Mouse (Mus musculus) yolk sac, embryonic 10.5 days (tissue): ENCODE data around the gene Coch.
"Not testable (repeated sequence)": the region's sequence is repeated elsewhere in the genome, so short reads cannot be mapped to it uniquely, and the experiment has no call there.

Source experiments
- DNase-seq: peaks from one replicate; pipeline ENCODE4 v3.0.0-alpha.2; 2017; ENCODE audit warnings: low spot score

Coch gene

DNA sequence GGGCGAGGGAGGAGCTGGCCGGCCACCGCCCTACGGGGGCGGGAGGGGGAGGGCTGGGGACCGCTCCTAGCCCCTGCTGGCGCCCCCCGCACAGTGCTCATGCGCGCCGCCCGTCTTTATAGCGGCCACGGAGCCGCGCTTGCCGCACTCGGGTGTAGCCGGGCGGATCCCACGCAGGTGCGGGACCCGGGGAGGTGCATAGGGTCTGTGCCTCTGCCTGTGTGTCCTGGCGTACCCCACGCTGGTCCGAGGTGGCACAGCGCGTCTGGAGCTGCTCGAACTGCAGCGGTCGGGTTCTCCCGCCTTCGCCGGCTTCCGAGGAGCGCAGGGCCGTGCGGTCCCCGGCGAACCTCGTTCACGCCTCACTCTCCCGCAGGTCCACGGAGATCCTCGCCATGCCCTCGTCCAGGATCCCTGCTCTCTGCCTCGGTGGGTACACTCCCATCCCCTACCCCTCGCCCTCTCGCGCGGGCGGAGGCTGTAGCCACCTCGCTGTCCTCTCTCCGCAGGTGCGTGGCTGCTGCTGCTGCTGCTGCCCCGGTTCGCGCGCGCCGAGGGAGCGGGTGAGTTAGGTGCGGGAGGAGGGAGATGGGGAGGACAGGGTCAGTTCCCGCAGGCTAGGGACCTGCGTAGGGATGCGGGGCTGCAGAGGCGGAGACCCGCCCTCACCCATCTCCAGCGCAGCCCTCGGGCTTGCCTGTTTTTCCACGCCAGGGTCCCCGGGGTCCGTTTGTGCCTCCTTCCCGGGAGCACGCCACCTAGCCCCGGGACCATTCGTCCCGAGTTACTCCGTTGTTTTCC lies at the start of gene Coch:
Gene Coch, plus strand, starts transcription at position 113 of the 801 bp plus-strand sequence.
- DNase-seq, result peak; percentile 26

GRCm38 (mm10) chr12:51543402-51543960 lies 49.7 kb upstream of the Coch start:
- DNase-seq, result no peak

GRCm38 (mm10) chr12:51555041-51555440 lies 38.1 kb upstream of the Coch start:
- no peak for DNase-seq

DNA sequence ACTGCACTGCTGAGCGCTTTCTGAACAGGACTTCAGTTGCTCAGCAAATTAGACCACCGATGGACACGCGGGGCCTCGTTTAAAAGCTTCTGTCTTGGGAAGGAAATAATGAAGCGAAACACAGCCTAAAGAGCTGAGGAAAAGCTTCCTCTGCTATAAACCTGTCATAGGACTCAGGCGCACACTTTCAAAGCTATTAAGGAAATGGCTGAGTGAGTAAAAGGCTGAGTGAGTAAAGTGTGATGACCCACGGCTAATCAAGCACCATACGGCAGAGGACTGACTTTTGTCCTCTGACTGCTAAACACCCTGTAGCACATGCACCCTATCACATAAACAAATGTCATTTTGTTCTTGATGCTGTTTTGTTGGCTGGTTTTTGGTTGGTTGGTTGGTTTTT lies 31.7 kb upstream of the Coch start:
- DNase-seq, result no peak

GRCm38 (mm10) chr12:51567225-51567624 lies 25.9 kb upstream of the Coch start:
- peak; percentile 9 for DNase-seq

DNA sequence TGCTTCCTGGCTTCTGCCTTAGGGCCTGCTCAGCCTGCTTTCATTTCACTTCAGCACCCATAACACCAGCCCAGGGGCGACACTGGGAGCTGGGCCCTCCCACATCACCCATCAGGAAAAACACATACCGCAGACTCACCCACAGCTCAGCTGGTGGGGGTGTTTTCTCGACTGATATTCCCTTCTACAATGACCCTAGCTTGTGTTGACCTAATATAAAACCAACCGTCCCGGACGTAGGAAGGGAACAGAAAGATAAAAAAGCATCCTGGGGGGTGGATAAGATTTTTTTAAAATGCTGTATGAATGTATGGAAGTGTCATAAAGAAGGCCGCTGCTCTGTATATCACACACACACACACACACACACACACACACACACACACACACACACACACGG lies 23.7 kb upstream of the Coch start:
- DNase-seq, result no peak

DNA sequence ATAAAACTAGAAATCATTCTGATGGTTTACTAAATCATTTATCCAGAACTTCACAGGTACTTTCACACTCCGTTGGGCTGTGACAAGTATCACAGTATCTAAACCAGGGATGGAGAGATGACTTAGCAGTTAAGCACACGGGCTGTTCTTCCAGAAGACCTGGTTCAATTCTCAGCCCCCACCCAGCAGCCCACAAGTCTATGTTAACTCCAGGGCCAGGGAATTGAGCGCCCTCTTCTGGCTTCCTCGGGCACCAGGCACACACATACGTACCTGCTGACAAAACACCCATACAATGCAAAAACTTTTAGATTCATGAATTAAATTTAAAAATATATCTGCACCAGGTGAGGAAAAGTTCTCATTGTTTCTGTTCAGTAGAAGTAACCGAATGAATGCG lies 23.2 kb upstream of the Coch start:
- DNase-seq, result no peak

DNA sequence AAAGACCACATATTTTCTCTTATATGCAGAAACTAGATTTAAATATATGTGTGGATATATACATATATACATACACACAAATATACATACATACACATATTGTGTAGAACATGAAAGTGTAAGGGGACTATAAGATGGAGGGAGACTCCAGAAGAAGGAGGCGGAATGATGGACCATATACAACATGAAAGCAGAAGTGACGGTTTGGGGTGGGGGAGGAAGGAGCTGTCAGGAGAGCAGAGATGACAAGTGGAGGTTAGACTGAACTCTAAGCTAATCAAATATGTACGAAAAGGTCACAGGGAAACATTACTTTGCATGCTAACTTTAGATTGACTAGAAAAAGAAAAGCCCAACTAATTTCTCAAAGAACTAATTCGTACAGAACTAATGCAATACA lies 20.5 kb upstream of the Coch start:
- no peak for DNase-seq

DNA sequence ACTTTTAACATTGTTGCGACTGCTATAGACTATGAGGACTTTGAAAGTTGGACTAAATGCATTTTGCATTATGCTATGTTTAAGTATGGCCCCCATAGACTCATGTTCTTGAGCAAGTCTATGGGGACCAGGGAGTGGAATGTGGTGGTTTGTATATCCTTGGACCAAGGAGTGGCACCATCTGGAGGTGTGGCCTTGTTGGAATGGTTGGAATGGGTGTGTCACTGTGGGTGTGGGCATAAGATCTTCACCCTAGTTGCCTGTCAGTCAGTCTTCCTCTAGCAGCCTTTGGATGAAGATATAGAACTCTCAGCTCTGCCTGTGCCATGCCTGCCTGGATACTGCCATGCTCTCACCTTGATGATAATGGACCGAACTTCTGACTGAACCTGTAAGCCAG lies 15.3 kb upstream of the Coch start:
- not testable (repeated sequence) for DNase-seq

GRCm38 (mm10) chr12:51589263-51589662 lies 3.9 kb upstream of the Coch start:
- no peak for DNase-seq

- no peak for DNase-seq
Observed at GRCm38 (mm10) chr12:51591921-51592320, 1.2 kb upstream of the Coch start.

DNA sequence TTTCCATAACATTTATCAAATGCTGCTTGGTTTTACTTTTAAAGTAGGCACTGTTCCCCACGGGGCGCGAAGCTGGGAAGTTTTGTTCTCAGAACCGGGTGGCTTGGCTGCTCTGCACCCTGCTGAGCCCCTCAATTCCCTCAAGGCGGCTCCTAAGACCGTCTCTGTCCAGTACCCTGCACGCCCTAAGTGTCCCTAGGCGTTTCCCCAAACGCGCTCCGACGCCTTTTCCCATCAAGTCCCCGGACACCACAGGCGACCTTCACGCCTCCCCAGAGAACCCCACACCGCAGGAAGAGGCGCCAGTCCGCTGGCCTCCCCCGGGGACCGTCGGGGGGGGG lies 283 bp upstream of the Coch start:
- no peak for DNase-seq

- peak; percentile 5 for DNase-seq
Observed at GRCm38 (mm10) chr12:51594030-51594470, 909 bp downstream of the Coch start.

- DNase-seq, result no peak
Observed at GRCm38 (mm10) chr12:51603306-51603705, 10.2 kb downstream of the Coch start.

GRCm38 (mm10) chr12:51606138-51606537 lies 13.0 kb downstream of the Coch start:
- no peak for DNase-seq

DNA sequence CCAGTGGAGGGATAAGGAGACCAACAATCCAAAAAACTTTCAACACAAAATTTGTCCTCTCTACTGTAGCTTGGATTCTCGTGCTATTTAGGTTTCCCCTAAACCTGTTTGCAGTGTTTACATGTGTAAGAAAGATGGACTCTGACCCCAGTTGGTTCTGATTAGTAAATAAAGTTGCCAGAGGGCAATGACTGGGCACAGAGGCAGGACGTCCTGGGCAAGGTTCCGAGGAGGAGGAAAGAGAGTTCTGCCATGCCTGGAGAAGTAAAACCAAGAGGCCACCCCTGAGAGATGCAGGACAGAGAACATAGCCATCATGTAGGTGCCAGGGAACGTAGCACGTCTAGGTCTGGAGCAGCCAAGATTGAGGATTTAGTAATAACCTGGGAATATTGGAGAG lies 19.2 kb downstream of the Coch start:
- no peak for DNase-seq

DNA sequence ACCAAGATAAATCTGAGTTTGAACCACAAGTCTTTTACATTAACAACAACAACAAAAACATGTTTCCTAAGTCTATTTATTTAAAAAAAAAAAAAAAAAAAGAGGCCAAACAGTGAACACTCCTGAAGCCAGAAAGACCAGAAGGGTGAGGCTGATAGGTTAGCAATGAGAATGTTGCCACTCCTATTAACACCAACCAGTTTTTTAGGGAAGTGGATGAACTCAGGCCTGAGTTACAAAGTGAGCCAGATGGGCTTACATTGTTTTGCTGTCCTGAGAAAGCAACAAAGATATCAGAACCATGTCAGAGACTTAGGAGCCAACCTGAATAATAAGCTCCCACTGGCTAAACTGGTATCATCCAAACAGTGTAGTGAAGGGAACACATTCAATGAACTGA lies 27.4 kb downstream of the Coch start:
- DNase-seq, result no peak

- no peak for DNase-seq
Observed at GRCm38 (mm10) chr12:51621161-51621560, 28.0 kb downstream of the Coch start.

GRCm38 (mm10) chr12:51622670-51623365 lies 29.7 kb downstream of the Coch start:
- no peak for DNase-seq

- DNase-seq, result no peak
Observed at GRCm38 (mm10) chr12:51623366-51623694, 30.2 kb downstream of the Coch start.

- DNase-seq, result peak; percentile 24
Observed at GRCm38 (mm10) chr12:51633481-51633880, 40.3 kb downstream of the Coch start.

- no peak for DNase-seq
Observed at GRCm38 (mm10) chr12:51636260-51636659, 43.1 kb downstream of the Coch start.

DNA sequence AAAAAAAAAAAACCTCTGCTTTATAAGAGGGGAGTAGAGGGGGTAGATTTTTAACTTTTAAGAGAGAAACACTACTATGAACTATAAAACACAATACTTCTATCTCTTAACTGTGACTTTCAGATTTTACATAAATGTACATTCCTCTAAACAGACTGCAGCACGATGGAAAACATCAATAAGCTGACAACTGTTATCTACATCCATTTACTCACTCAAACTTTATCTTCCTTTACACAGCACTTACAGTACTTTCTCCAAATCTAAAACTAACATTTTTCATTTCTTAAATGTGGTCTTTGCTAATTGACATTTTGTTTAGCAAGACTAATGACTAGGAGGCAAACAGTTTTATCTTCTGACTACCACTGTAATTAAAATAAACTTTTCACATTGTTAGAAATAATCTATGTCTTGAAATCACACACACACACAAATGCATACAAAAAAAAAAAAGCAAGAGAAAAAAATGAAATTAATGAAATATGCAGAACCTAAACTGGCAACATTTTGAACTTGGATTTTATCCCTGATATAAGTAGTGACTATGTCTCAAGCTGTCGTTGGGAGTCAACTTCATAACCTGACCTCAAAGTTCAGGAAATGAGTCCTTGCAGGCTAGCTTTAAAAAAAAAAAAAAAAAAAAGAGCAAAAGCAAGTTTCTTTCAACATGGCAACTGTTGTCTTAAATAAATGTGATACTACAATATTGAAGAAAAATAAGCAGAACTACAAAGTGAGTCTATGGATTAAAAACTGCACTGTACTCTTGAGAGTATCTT lies 43.7 kb downstream of the Coch start:
- DNase-seq, result no peak
